Mouse (Mus musculus) splenic B cell, adult 2 months (primary cell): ENCODE data around the gene Lhb.
"Not testable (repeated sequence)": the region's sequence is repeated elsewhere in the genome, so short reads cannot be mapped to it uniquely, and the experiment has no call there.

Experiments
- DNase-seq: peaks from one replicate; pipeline ENCODE4 v3.0.0-alpha.2; 2011; ENCODE audit warnings: low read depth, low spot score
- H3K27me3 ChIP-seq: 2 replicates; pipeline ENCODE4 v1.6.1; 2012; ENCODE audit warnings: mild to moderate bottlenecking, low read length, moderate library complexity, mixed read lengths; ENCODE audit not compliant: control insufficient read depth, poor library complexity, insufficient read depth, severe bottlenecking
- H3K36me3 ChIP-seq: 2 replicates; pipeline ENCODE4 v1.6.1; 2012; ENCODE audit warnings: mild to moderate bottlenecking, low read length, moderate library complexity, mixed read lengths; ENCODE audit not compliant: control insufficient read depth, poor library complexity, insufficient read depth, severe bottlenecking

Lhb gene

GRCm38 (mm10) chr7:45457204-45458060 is 36.8 kb downstream of the Lhb start:
- H3K27me3 ChIP-seq, result no peaks in the 10 kb centered on the region
- peak; percentile 68 for DNase-seq
- H3K36me3 ChIP-seq, result peaks cover 10% of the 10 kb centered on the region

- peaks cover 10% of the 10 kb centered on the region for H3K36me3 ChIP-seq
- peak; percentile 81 for DNase-seq
Measured at GRCm38 (mm10) chr7:45458748-45459563, 38.3 kb downstream of the Lhb start.

GRCm38 (mm10) chr7:45459564-45460140 is 39.0 kb downstream of the Lhb start, which contains the start of gene Ftl1:
TSS of gene Ftl1 (minus strand) at chr7:45459884.
- DNase-seq, result peak; percentile 99
- H3K36me3 ChIP-seq, H3K27me3 ChIP-seq: not testable (repeated sequence)

More at GRCm38 (mm10) chr7:45458748-45459563, 38.3 kb downstream of the Lhb start:
- no peaks in the 10 kb centered on the region for H3K27me3 ChIP-seq

GRCm38 (mm10) chr7:45460377-45460776 is 39.8 kb downstream of the Lhb start:
- Histone ChIP-seq H3K36me3 (peaks cover 11% of the 10 kb centered on the region), H3K27me3 (no peaks in the 10 kb centered on the region)
- no peak for DNase-seq

- no peak for DNase-seq
- Histone ChIP-seq H3K27me3 (no peaks in the 10 kb centered on the region), H3K36me3 (peaks cover 11% of the 10 kb centered on the region)
Measured at GRCm38 (mm10) chr7:45460860-45461314, 40.3 kb downstream of the Lhb start.

- H3K27me3 ChIP-seq, result no peaks in the 10 kb centered on the region
- no peak for DNase-seq
- peaks cover 11% of the 10 kb centered on the region for H3K36me3 ChIP-seq
Measured at GRCm38 (mm10) chr7:45461326-45461725, 40.7 kb downstream of the Lhb start.

- no peak for DNase-seq
- H3K36me3 ChIP-seq, result peaks cover 11% of the 10 kb centered on the region
- no peaks in the 10 kb centered on the region for H3K27me3 ChIP-seq
Measured at GRCm38 (mm10) chr7:45461781-45462180, 41.2 kb downstream of the Lhb start.

- Histone ChIP-seq H3K36me3 (peaks cover 9% of the 10 kb centered on the region), H3K27me3 (no peaks in the 10 kb centered on the region)
- no peak for DNase-seq
Measured at GRCm38 (mm10) chr7:45462325-45462724, 41.7 kb downstream of the Lhb start.

GRCm38 (mm10) chr7:45462868-45463267 is 42.2 kb downstream of the Lhb start:
- H3K27me3 ChIP-seq, DNase-seq, H3K36me3 ChIP-seq: not testable (repeated sequence)

GRCm38 (mm10) chr7:45463987-45464778 is 43.6 kb downstream of the Lhb start:
- peaks cover 1% of the 10 kb centered on the region; the same call in 1 of the 2 replicates for H3K36me3 ChIP-seq
- no peak for DNase-seq
- H3K27me3 ChIP-seq, result no peaks in the 10 kb centered on the region

GRCm38 (mm10) chr7:45465112-45465511 is 44.5 kb downstream of the Lhb start:
- DNase-seq, result no peak
- Histone ChIP-seq H3K27me3 (no peaks in the 10 kb centered on the region), H3K36me3 (peaks cover 1% of the 10 kb centered on the region; the same call in 1 of the 2 replicates)

- DNase-seq, result no peak
- H3K36me3 ChIP-seq, result peaks cover 1% of the 10 kb centered on the region; the same call in 1 of the 2 replicates
- H3K27me3 ChIP-seq, result no peaks in the 10 kb centered on the region
Measured at GRCm38 (mm10) chr7:45465549-45465948, 44.9 kb downstream of the Lhb start.

- H3K36me3 ChIP-seq, result peaks cover 1% of the 10 kb centered on the region; the same call in 1 of the 2 replicates
- DNase-seq, result peak; percentile 97
- no peaks in the 10 kb centered on the region for H3K27me3 ChIP-seq
Measured at GRCm38 (mm10) chr7:45466283-45467089, 45.9 kb downstream of the Lhb start, which contains the start of gene Bax. TSS of gene Bax (minus strand) at chr7:45466898.
